Mouse (Mus musculus): ENCODE measurements around the gene Fat2. TPM values are rescaled to one million over a fixed set of nuclear protein-coding genes. Genes with fewer than 3 reads are reported as not detected.
A peak's percentile ranks its signal among the peaks of the same experiment; 100 is the strongest.

Gene Fat2
- polyA plus RNA-seq, 1 experiment from 2014 or later, result 0.05 TPM

DNA sequence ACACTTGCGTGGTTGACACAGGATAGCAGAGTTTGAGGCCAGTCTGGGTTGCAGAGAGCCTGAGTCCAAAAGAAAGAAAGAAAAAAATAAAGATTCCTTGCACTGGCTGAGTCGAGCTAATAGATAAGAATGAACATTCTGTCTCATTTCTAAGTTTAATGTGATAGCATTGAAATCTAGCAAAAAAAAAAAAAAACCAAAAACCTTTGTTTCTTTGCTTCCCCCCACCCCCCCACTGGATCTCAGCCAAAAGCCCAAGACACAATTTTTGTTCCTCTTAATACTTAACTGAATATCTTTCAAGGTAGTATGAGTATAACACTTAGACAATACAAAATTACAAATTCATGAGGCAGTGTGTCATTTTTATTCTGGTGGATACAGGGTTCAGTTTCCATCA lies 127.3 kb downstream of the Fat2 start:
- Histone ChIP-seq H3K36me3 (ENCODE audit: insufficient read depth, low read length) (no peaks in the 10 kb centered on the region), H3K9ac (ENCODE audit: low read depth, low read length) (no peak overlapping the region), H3K27ac (no peak overlapping the region), H3K4me1 (replicated peaks; ENCODE audit: insufficient read depth, low read length) (peaks cover 15% of the 10 kb centered on the region; the same call in 1 of the 2 replicates), H3K4me2 (ENCODE audit: low read length) (no peak overlapping the region), H3K27me3 (ENCODE audit: insufficient read depth, low read length) (no peaks in the 10 kb centered on the region), H3K4me3 (replicated peaks; ENCODE audit: low read depth, low read length) (no peak overlapping the region), H3K9me3 (replicated peaks; ENCODE audit: low read length) (no peaks in the 10 kb centered on the region)
- DNase-seq (ENCODE audit: low spot score) (no peak), ATAC-seq (replicated peaks; ENCODE audit: low FRiP score, low read depth) (no peak)
- no peak for TF ChIP-seq CTCF (IDR thresholded peaks at IDR 0.05; ENCODE audit: low read depth)
- WGBS, result 52% methylated on average over 2 of the region's 2 CpGs

DNA sequence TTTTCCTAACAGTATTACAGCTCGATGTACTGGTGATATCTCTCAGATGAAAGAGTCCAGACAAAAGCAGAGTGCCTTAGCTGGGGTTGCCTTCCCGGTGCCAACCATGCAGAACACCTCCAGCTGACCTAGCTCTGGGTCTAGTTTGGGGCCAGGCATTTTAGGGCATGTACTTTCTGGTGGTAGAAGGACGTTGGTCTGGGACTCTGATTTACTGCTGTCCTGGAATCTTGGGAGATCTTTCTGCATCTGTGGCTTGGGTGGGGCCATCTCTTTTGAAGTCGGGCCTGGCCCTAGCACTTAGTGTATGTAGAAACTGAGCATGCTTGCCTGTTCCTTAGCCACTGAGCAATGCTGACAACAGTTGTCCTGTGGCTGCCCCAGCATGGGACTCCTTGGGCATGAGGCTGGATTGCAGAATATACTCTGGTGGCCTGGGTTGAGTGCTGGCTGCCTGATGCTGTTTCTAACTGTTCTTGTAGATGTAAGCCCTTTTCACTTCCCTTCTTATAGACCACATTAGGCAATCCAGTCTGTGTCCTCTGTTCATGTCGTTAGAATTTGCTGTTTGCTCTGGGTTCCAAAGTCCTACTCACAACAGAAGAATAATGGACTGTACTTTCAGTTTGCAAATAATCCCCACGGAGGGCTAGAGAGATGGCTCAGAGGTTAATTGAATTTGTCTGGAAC lies 128.2 kb downstream of the Fat2 start:
- H3K4me2 ChIP-seq (ENCODE audit: low read length), result no peak overlapping the region
- TF ChIP-seq CTCF (IDR thresholded peaks at IDR 0.05; ENCODE audit: low read depth), result no peak
- H3K9ac ChIP-seq (ENCODE audit: low read depth, low read length), result no peak overlapping the region
- peaks cover 15% of the 10 kb centered on the region; the same call in 1 of the 2 replicates for H3K4me1 ChIP-seq (replicated peaks; ENCODE audit: insufficient read depth, low read length)
- H3K27ac ChIP-seq, result no peak overlapping the region
- H3K4me3 ChIP-seq (replicated peaks; ENCODE audit: low read depth, low read length), result no peak overlapping the region
- H3K27me3 ChIP-seq (ENCODE audit: insufficient read depth, low read length), result no peaks in the 10 kb centered on the region
- no peaks in the 10 kb centered on the region for H3K36me3 ChIP-seq (ENCODE audit: insufficient read depth, low read length)
- 33% methylated on average over 6 of the region's 6 CpGs for WGBS
- no peaks in the 10 kb centered on the region for H3K9me3 ChIP-seq (replicated peaks; ENCODE audit: low read length)
- no peak for ATAC-seq (replicated peaks; ENCODE audit: low FRiP score, low read depth)
- DNase-seq (ENCODE audit: low spot score), result no peak

DNA sequence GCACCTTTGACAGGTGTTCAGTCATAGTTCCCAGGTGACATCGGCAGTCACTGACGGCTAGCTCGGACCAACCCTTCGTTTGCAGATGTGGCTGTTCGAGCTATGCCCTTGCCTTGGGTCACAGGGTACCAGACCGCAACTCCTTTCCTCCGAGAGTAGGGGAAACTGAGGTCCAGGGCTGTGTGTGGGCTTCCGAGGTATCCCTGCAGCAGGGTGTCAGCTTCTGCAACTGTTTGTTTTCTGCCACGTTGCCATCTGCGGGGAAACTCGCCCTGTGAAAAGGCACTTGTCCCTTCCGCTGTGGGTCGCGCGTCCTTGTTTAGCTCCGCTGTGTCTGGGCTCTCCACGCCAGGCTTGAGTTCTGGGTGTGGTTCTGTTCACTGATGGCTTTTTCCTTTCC lies 131.8 kb downstream of the Fat2 start:
- ATAC-seq (replicated peaks; ENCODE audit: low FRiP score, low read depth), result no peak
- peak overlapping the region; percentile 69 for H3K4me3 ChIP-seq (replicated peaks; ENCODE audit: low read depth, low read length)
- 4% methylated on average over 17 of the region's 17 CpGs for WGBS

DNA sequence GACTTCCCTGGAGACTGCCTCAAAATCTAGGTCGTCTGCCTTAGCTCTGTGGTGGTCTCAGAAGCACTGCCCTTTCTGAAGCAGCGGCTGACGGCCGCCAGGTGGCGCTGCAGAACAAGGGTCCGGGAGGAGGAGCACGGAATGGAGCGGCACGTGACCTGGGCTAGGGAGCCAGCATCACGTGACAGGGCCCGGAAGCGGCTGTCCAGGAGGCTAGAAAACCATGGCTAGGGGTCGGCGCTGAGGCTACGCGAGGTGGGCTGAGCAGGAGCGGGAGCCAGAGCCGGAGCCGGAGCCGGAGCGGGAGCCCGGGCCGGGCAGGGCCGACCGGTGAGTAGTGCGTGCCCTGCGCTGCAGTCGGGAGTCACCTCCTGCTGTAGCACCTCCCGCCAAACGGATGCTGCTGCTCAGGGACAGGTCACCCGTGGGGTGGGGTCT lies 132.2 kb downstream of the Fat2 start, which contains the start of gene Slc36a1:
Gene Slc36a1, plus strand, starts transcription at position 192 of the 438 bp plus-strand sequence.
- peak within 1 kb of the TSS; percentile 69 for H3K4me3 ChIP-seq (replicated peaks; ENCODE audit: low read depth, low read length)
- WGBS, result under 1% methylated on average over 31 of the region's 31 CpGs
- DNase-seq (ENCODE audit: low spot score) (peak; percentile 98), ATAC-seq (replicated peaks; ENCODE audit: low FRiP score, low read depth) (peak; percentile 92)
- H3K27ac ChIP-seq, result no peak within 1 kb of the TSS
- 0 out of 2 replicates have a peak, but pooled peaks cover 9% of the 10 kb centered on the region for H3K4me1 ChIP-seq (replicated peaks; ENCODE audit: insufficient read depth, low read length)
- no peaks in the 10 kb centered on the region for H3K36me3 ChIP-seq (ENCODE audit: insufficient read depth, low read length)
- H3K4me2 ChIP-seq (ENCODE audit: low read length), result peak within 1 kb of the TSS; percentile 100
- no peaks in the 10 kb centered on the region for H3K27me3 ChIP-seq (ENCODE audit: insufficient read depth, low read length)
- H3K9ac ChIP-seq (ENCODE audit: low read depth, low read length), result peak within 1 kb of the TSS; percentile 67
- peak; percentile 99 for TF ChIP-seq CTCF (IDR thresholded peaks at IDR 0.05; ENCODE audit: low read depth)
- H3K9me3 ChIP-seq (replicated peaks; ENCODE audit: low read length), result no peaks in the 10 kb centered on the region

More for the DNA sequence above, 131.8 kb downstream of the Fat2 start:
- H3K36me3 ChIP-seq (ENCODE audit: insufficient read depth, low read length), result no peaks in the 10 kb centered on the region
- peak overlapping the region; percentile 100 for H3K4me2 ChIP-seq (ENCODE audit: low read length)
- 0 out of 2 replicates have a peak, but pooled peaks cover 10% of the 10 kb centered on the region for H3K4me1 ChIP-seq (replicated peaks; ENCODE audit: insufficient read depth, low read length)
- H3K9me3 ChIP-seq (replicated peaks; ENCODE audit: low read length), result no peaks in the 10 kb centered on the region
- DNase-seq (ENCODE audit: low spot score), result no peak
- no peaks in the 10 kb centered on the region for H3K27me3 ChIP-seq (ENCODE audit: insufficient read depth, low read length)
- H3K9ac ChIP-seq (ENCODE audit: low read depth, low read length), result peak overlapping the region; percentile 67
- no peak overlapping the region for H3K27ac ChIP-seq
- no peak for TF ChIP-seq CTCF (IDR thresholded peaks at IDR 0.05; ENCODE audit: low read depth)

Other genes with a start within 250 kb of the Fat2 start
- gene Gm2a, start 238.4 kb downstream of the Fat2 start, polyA plus RNA-seq (2015; fragmentation: Nextera tagmentation; extraction: Ambion mirVana), result 57.6 and 59.8 TPM in 2 replicates
- not detected in 2 replicates for gene Slc36a3, start 184.9 kb downstream of the Fat2 start, polyA plus RNA-seq (2015; fragmentation: Nextera tagmentation; extraction: Ambion mirVana)
- gene Slc36a2, start 151.5 kb downstream of the Fat2 start, polyA plus RNA-seq (2015; fragmentation: Nextera tagmentation; extraction: Ambion mirVana), result 0.27 and 0.43 TPM in 2 replicates
- 1.9 and 2.1 TPM in 2 replicates for gene Slc36a1, start 132.2 kb downstream of the Fat2 start, polyA plus RNA-seq (2015; fragmentation: Nextera tagmentation; extraction: Ambion mirVana)
- gene Sparc, start 86.6 kb upstream of the Fat2 start, polyA plus RNA-seq (2015; fragmentation: Nextera tagmentation; extraction: Ambion mirVana), result 1,281 and 1,429 TPM in 2 replicates
- gene Atox1, start 124.7 kb upstream of the Fat2 start, polyA plus RNA-seq (2015; fragmentation: Nextera tagmentation; extraction: Ambion mirVana), result 495 and 517 TPM in 2 replicates
- gene G3bp1, start 133.1 kb upstream of the Fat2 start, polyA plus RNA-seq (2015; fragmentation: Nextera tagmentation; extraction: Ambion mirVana), result 109 and 119 TPM in 2 replicates